Mouse (Mus musculus) adrenal gland, adult (tissue): ENCODE measurements around the gene Gm5134.
A peak's percentile ranks its signal among the peaks of the same experiment; 100 is the strongest.

Source experiments
- DNase-seq, 2 experiments: peaks; one replicate each; pipeline ENCODE4 v3.0.0; 2022 to 2023; ENCODE audit warnings: low spot score in 1 of 2; ENCODE audit not compliant: inconsistent age in 2 of 2

Gene Gm5134

DNA sequence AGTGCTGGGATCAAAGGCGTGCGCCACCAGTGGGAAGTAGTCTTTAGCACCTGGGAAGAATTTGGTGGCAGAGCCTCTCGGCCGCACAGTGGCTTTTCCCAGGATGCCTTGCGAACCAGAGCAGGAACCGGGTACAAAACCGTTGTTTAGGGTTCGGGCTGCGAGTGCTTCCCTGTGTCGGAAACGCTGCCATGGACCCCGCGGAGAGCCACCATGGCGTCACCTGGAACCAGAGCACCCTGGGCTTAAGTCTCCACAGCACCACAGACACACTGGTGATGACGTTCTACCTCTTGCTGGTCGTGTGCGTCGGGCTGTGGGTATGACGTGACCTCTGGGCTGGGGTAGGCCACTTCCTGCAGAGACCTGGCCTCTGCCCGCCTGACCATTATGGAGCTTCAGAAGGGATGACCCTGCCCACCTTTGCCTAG, at the start of gene Gm5134:
TSS of gene Gm5134 (plus strand) at position 134 of the 431 bp plus-strand sequence.
- peak in 1 of 2 experiments; percentile 27 for DNase-seq

DNA sequence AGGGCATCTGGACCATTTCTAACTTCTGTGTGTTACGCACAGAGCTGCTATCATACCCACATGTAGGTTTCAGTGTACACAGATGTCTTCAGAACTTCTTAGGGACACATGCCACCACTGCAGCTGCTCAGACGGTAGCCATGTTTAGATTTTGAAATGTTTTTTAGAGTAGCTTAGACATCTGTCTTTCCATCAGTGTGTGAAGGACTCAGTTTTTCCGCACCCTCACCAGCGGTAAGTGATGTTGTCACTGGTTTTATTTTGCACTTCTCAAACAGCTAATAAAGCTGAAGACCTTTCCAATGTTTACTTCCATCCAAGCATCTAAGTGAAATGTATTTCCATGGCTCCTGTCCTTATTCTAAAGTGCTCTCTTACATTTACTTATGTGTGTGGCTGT, 47.4 kb upstream of the Gm5134 start:
- DNase-seq: no peak

DNA sequence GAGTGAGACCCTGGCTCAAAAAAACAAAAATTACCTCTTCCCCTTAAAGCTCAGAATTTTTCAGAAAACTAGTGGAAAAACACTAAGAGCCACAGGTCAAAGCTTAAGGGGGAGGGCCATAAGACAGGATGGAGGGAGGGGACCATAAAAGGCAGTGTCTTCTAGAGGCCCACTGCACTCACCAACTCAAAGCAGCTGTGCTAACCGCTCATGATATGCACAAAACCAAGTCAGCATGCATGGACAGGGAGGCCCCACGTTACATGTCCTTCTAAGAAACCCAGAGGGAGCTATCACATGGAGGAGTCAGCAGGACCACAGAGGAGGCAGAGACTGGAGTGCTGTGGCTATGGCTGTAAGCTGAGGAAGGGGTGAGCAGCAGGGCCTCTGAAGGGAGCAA, 43.6 kb upstream of the Gm5134 start:
- no peak for DNase-seq

DNA sequence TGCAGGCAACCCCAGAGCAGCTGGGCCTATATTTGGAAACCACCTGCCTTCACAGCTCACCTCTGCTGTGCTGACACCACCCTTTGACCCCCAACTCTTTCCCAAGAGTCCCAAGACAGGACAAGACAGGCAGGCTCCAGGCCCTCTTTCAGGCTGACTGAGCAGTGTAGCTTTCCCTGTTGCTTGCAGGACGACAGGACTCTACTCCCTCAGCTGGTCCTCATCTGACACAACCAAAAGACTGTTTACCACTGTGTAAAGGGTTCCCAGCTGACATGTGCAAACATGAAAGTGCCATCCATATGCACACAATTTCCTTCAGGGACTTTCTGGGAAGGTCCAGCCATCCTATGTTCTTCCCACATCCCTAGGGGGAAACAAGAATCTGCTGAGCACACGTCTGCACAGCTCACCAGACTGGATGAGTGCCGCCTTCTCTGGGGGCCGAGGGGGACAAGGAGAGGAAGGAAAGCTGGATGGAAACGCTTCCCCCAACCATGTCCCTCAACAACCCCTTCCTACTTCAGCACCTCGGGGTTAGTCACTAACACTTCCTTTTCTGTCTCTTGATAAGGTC, 41.2 kb upstream of the Gm5134 start:
- no peak for DNase-seq

DNA sequence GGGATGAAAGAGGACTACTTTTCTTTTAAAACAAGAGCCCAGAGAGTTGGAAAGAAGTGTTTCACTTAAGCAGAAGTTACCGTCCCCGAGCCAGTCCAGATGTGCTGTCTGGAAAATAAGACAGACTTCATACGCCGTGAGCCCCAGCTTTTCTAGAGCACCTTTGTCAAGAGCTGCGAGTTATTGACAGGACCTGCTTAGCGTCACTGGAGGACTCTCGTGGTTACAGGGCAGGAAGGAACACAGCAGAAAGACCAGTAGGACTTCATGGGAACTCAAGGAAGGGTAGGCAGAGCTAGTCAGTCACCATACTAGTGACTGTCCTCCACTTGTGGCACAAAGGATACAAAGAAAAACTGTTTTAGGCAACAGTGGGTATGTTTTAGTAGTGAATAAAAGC, 38.8 kb upstream of the Gm5134 start:
- DNase-seq: no peak

DNA sequence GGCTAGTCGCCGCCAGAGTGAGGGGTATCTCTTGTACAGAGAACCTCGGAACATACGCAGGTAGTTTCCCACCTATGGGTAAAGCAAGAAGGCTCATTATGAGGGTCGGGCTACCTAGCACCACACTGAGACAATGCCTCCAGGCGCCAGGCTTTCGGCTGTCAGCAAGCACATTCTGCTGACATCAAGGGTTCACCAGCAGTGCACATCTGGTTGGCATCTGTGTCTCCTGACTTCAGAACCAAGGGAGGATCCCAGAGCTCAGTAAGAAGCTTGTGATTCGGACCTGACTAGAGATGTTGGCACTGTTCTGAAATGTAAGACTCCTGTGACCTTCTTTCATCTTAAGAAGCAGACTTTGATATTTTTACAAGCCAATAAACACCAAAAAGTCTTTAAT, 37.5 kb upstream of the Gm5134 start:
- DNase-seq: no peak

DNA sequence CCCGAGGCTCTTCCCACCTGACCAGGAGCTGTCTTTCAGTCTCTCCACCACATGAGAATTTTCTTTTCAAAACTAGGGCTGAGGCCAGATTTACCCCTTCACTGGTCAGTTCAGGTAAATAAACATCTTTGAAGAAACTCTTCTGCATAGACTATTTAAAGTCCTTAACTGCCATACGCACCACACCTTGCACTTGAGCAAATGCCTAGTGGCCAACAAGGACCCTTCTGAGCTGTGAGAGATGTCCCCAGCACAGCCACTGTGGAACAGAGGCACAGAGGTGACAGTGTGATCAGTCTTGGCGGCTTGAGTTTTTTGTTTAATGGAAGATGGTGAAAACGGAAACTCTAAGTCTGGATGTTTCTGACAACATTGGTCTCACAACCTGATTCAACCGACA, 35.3 kb upstream of the Gm5134 start:
- DNase-seq: no peak

DNA sequence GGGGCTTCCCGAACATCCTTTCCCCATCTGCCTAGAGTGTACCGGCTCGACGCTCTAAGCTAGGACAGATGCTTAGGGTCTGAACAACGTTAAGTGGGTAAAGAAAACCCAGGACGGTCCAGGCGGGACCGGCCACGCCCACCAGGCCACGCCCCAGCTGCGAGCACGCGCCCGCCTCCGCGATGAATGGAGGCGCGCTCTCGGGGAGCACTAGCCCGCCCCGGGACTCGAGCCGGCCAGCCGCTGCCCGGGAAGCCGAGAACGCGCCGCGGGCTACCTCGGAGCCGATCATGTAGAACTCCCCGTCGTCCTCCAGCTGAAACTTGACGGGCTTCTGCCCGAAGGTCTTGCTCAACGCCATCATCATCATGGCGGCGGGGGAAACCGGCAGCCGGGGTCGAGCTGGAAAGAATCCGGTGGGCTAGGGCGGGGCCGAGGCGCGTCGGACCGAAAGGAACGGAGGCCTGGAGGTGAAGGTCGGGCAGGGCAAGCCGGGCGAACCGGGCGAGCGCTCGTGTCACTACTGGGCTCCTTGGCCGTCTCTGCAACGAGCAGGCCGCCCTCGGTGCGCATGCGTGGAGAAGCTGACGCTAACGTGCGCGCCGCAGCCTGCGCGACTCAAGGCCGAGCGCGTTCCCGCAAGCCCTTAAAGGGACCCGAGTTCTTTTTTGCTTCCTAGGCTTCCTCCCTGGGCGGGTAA, 33.1 kb upstream of the Gm5134 start, which contains the start of gene Smarcb1:
TSS of gene Smarcb1 (minus strand) at position 592 of the 700 bp plus-strand sequence.
- DNase-seq: peak; percentile 96 to 98

DNA sequence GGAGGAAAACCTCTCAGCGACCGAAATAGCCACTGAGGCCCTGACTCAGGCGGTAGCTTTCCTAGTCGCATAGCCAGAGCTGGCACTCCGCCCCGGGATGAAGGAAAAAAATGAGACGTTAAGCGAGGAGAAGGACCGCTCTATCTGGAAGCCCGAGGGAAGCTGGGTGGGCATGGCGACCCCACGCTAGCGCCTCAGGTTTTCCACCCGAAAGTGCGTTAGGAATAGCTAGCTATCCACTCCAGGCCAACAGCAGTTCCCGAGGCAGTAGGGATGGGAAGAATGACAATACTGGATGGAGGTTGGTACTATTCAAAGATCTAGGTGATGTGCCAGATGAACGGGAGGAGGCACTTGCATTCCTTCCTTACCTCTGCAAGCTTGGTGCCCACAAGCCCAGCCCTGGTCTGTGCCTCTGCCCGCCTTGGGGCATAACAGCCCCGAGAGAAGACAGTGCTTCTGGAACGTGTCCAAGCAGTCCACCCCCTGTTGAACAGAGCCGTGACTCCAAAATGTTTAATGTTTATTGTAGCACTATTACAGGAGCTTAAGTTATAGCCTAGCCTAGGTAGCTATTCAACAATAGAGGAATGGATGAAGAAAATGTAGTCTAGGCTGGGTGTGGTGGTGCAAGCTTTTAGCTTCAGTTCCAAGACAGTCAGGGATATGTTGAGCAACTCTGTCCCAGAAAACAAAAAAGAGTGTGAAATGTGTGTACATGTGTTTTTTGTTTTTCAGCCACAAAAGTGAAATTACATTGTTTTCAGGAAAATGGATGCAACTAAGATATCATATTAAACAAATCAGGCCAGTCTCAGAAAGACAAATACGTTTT, 32.4 kb upstream of the Gm5134 start:
- peak in 1 of 2 experiments; percentile 47 for DNase-seq

DNA sequence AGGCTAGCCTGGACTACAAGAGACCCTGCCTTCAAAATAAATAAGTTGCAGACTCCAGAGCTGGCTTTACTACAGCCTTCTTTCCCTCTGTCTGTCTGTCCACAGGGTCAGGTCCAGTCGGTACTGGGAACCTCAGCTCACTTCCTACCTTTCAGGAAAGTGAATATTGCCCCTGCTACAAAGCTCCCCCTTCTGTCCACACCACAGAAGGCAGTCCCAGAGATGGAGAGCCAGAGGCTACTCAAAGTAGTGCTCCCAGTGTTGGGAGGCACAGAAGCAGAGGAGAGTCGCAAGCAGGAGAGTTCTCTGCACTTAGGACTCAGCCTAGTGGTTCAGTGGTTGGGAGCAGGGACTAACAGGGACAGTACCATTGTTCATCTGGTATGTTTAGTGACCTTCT, 30.0 kb upstream of the Gm5134 start:
- DNase-seq: no peak

DNA sequence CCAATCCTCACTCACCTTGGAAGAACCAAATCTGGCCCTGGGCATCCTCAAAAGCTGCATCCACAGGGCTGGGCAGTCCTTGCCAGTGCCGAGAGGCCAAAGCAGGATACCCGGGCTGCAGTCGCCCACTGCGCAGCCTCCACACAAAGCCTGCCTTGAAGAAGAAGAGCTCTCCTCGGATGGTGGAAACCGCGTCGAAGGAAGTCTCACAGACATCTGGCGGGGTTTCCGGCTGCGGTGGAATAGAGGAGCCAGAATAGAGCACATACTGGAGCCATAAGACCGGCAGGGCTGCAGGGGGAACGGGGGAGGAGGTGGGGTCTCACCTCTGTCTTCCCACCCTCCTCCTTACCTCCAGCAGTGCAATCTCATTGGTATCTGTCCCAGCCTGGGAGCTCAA, 27.9 kb upstream of the Gm5134 start:
- DNase-seq: no peak

DNA sequence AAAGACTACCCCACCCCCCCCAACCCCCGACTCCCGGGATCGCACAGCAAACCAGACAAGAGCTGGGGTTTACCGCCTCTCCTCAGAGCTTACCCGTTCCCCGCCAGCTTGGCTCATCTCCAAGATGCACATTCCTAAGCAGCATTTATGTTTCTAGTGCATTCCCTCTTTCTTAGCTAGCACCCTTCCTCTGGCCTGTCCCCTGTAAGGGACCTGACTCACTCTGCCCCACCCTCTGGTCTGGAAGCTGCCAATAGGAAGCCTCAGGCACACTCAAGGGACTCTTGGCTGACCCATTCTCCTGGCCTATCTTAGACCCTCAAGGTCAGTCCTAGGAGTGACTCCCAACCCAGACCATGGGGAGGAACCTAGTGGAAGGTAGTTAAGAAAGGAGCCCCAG, 24.0 kb upstream of the Gm5134 start:
- peak; percentile 65 to 77 for DNase-seq

DNA sequence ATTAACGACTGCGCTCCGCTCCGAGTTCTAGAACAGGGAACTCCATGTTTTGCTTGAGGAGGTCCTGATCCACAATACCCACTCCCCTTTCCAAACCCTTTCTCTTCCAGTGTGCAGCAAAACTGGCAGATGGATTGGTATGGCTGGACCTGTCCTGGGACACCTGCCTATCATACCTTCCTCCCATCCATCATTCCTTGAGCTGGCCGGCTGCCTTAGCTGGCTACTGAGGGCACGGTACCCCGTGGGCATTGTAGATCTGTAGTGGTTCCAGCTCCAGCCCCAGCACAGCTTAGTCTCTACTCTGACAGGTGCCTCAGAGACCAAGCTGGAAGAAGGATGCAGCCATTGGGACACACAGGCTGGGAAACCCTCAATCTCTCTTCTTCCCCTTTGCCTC, 23.0 kb upstream of the Gm5134 start:
- no peak for DNase-seq

DNA sequence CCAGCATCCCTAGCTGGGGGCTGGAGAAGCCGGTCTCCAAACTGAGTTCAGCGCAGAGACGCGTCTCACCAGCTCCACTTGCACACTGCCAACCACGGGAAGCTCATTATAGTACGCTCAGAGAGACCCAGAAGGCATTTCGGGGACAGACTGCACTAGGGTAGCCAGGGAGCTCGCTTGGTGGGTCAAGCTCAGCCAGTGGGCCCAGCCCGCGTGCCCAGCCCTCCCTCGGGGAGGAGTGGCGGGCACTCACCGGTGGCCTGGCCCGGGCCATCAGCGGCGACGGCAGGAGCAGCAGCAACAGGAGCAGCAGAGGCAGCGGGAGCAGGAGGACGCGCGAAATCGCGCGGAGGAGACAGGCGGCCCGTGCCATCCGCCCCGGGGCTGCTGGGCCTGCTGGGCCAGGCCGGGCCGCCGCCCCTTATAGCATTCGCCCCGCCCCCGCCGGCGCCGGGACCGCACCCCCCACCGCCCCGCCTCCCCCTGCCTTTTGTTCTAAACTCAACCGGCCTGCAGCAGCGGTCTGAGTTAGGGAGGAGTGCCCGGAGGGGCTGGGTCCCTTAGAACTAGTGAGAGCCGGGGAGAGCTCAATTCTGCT, 22.1 kb upstream of the Gm5134 start:
- DNase-seq: peak; percentile 69 to 81

DNA sequence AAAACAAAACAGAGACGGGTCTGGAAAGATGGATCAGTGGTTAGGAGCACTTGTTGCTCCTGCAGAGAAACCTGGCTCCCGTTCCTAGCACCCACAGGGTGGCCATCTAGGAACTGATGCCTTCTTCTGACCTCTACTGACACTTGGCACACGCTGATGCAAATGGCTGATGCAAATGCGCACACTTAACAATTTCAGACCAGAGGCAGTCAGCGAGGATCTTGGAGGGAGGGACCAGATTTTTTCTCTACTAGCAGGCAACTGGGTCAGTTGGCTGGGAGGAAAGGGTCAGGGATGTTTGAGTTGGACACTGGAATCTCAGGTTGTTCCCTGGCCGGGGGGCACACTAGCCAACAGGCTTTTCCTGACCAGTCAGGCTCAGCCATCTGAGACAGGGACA, 21.4 kb upstream of the Gm5134 start, which contains the start of gene Chchd10:
TSS of gene Chchd10 (plus strand) at position 240 of the 400 bp plus-strand sequence.
- no peak for DNase-seq

DNA sequence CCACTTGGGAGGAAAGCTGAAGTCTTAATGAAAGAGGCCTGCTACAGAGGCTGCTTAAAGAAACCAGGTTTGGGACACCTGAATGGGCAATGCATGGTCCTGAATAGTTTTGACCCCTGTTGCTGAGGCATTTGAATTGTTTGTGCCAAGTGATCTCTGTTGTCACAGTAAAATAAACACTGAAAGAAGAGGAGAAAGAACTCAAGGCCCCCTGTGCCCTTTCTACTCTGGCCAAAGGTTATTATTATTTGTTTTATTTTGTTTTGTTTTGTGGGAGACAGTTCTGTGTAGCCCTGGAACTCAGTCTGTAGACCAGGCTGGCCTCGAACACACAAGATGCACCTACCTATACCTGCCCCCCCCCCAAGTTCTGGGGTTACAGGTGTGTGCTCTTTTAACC, 19.3 kb upstream of the Gm5134 start:
- DNase-seq: no peak

DNA sequence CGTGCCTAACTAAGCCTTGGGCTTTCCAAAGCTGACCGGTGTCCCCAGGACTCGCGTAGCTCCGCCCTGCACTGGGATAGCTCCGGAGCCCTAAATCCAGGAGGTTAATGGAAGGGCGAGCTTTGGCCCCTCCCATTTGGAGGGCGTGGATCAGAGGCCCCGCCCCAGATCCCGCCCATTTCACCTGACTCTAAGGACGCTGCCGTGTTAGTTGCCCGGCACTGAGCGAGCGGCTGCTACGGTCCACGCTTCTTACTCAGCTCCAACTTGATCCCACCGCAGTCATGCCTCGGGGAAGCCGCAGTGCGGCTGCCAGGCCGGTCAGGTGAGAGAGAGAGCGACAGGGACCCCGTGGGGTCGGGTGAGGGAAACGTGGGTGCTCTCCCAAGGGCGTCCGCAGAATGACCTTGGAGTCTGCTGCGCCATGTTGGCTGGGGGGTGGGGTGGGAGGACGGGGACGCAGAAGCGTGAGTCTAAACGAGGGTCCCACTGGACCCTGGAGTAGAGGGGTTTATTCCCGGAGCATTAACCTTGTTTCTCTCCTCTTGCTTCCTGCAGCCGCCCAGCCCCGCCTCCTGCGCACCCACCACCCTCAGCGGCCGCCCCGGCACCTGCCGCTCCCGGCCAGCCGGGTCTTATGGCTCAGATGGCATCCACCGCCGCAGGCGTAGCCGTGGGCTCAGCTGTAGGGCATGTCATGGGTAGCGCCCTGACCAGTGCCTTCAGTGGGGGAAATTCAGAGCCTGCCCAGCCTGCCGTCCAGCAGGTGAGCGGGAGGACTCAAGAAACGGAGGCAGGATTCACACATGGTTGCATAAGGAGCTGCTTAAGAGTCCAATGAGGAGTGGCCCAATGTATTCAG, 18.4 kb upstream of the Gm5134 start, which contains the start of gene Mmp11:
TSS of gene Mmp11 (minus strand) at position 817 of the 862 bp plus-strand sequence.
- DNase-seq: peak; percentile 88 to 97

DNA sequence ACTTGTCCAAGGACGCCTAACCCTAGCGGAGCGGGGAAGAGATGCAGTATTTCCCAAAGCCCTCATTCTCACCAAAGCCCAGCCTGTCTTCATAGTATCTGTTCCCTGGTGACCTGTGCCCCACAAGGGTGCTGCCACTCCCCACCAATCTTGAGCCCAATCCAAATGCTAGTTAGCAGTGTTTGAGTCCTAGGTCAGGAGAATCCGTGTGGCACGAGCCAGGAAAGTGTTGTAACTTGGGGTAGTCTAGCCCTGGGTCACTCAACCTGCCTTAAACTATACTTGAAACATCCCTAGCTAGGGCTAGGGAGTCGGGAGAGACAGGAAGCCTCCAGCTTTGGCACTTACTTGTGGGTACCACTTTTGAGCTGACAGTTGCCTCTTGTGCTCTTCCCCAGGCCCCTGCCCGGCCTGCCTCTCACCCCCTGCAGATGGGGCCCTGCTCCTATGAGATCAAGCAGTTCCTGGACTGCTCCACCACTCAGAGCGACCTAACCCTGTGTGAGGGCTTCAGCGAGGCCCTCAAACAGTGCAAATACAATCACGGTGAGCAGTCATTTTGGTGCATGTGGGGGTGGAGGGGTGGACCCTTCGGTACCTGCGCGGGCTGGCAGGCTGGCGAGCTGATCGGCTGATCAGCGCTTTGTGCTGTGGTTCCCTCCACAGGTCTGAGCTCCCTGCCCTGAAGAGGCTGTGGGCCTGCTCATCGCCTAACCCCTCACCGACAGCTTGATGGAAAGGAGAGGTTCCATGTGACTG, 17.2 kb upstream of the Gm5134 start:
- DNase-seq: peak; percentile 50 to 84

DNA sequence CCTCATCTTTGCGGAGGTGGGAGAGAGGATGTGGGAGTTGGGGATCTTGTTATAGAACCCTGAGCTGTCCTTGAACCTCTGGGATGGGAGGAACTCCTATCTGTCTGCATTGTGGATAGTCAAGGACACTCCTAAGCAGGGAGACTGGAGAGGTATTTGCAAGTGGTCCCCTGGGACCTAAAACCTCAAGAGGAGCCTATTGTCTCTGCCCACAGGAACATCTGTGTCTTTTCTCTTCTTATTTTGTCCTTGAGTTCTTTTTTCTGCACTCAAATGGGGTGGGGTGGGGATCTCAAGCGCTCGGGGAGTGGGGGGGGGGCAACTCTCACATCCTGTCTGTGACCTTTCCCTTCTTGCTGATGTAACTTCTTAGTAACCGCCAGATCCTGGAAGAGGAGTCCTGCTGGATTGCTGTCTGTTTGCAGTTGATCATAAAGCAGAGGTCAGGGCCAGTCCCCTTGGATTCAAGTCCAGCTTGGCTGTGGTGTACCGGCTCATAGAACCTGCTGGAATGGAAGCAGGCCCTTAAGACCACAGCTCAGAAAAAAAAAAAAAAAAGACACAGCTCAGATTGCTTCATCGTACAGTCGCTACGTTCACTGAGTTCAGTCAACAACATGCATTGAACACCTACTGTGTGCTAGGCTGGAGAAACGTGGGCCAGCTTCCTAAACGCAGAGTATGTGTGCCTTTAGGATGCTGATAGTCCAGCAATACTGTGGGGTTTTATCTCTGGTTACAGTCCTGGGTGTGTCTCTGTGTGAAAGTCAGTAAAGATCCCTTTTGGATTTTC, 16.3 kb upstream of the Gm5134 start:
- peak; percentile 80 to 85 for DNase-seq
